Mouse (Mus musculus) layer of hippocampus, adult 11-12 months (tissue): ENCODE measurements around the gene Lpcat2b.
A peak's percentile ranks its signal among the peaks of the same experiment; 100 is the strongest.
"Not testable (repeated sequence)": the region's sequence is repeated elsewhere in the genome, so short reads cannot be mapped to it uniquely, and the experiment has no call there.

Experiments
- DNase-seq: peaks from one replicate; pipeline ENCODE4 v3.0.0; 2022; ENCODE audit warnings: low spot score

Lpcat2b gene

DNA sequence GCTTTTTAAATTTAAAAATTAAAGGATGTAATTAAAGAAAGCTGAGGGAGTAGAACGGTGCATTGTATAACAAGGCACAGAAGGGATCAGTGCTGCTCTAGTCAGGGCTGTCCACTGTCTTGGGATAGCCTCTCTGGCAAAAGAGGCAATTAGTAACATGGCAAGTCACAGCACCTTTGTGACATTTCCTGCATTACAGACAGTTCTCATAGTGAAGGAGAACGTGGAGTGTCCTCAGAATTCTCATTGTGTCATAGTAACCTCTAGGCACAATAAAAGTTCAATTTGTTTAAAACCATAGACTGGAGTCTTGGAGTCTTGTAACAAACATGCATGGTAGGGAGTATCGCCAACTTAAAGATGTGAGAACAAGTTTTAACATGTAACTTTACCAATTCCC lies at the start of gene Lpcat2b:
TSS of gene Lpcat2b (plus strand) at position 301 of the 400 bp plus-strand sequence.
- DNase-seq = no peak

DNA sequence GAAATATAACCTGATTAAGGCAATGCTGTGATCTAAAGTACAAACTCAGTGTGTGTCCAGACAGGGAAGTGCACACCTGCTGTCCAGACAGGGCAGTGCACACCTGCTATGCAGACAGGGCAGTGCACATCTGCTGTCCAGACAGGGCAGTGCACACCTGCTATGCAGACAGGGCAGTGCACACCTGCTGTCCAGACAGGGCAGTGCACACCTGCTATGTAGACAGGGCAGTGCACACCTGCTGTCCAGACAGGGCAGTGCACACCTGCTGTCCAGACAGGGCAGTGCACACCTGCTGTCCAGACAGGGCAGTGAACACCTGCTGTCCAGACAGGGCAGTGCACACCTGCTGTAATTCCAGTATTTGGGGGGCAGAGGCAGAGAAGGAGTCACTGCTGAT lies 44.9 kb upstream of the Lpcat2b start:
- DNase-seq = not testable (repeated sequence)

DNA sequence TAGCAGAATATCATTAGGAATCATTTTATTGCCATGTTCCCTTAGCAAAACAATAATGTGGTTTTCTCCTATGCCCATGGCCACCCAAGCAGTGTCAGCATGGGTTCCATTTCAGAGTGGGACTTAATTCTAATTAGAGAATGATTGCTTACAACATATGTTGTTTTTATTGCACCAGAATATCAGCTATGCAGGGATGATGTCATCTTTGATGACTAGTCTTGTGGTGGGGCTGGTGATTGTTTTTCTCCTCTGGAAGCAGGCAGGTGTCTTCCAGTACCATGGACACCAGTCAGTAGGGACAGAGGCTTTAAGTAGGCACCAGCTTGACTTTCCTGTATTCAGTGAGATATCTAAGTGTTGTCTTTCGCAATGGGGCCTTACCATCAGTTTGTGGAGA lies 43.6 kb upstream of the Lpcat2b start:
- DNase-seq = no peak

DNA sequence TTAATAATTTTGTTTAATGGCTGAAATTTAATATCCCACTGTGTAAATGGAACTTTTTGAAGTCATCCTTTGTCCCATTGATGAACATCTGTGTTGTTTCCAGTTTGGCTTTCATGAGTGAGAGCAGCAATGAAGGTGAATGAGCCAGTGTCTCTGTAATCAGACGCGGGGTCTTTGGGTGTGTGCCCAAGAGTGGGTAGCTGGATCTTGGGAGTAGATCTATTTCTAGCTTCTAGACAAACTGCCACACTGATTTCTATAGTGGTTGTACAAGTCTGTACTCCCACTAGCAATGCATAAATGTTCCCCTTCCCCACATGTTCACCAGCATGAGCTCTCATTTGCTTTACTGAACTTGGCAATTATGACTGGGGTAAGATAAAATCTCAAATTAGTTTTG lies 42.0 kb upstream of the Lpcat2b start:
- no peak for DNase-seq

DNA sequence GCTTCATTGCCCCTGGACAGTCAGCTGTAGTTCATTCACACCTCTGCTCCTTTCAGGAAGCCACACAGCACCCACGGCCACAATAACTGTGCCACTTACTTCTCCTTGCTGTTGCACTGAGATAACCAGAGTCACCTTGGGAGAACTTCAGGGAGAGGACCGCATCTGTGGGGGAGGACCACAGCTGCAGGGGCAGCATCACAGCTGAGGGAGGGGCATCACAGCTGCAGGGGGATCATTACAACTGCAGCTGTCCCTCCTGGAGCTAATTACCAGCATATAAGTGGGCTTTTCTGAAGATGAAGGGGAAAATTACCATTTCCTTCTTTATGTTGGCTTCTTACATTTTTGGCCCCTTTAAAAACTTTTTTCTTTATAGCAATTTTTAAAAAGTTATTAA lies 36.9 kb upstream of the Lpcat2b start:
- DNase-seq = no peak

DNA sequence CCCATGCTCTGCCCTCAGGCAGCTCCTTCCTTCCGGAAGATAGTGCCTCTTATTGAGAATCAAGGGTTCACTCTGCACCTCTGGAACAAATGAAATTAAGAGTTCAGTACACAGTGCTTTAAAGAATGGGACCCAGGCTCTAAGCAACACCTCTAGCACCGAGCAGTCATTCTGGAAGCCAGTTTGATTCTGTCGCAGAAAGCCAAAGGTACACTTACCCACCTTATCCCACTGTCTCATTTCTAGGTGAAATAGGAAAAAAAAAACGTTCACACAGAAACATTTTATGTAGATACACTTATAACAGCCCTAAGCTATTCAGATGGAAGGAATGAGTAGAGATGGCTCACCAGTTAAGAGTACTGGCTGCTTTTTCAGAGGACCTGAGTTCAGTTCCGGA lies 28.9 kb upstream of the Lpcat2b start, which contains the start of gene Ephx4:
TSS of gene Ephx4 (plus strand) at position 301 of the 400 bp plus-strand sequence.
- DNase-seq = no peak

DNA sequence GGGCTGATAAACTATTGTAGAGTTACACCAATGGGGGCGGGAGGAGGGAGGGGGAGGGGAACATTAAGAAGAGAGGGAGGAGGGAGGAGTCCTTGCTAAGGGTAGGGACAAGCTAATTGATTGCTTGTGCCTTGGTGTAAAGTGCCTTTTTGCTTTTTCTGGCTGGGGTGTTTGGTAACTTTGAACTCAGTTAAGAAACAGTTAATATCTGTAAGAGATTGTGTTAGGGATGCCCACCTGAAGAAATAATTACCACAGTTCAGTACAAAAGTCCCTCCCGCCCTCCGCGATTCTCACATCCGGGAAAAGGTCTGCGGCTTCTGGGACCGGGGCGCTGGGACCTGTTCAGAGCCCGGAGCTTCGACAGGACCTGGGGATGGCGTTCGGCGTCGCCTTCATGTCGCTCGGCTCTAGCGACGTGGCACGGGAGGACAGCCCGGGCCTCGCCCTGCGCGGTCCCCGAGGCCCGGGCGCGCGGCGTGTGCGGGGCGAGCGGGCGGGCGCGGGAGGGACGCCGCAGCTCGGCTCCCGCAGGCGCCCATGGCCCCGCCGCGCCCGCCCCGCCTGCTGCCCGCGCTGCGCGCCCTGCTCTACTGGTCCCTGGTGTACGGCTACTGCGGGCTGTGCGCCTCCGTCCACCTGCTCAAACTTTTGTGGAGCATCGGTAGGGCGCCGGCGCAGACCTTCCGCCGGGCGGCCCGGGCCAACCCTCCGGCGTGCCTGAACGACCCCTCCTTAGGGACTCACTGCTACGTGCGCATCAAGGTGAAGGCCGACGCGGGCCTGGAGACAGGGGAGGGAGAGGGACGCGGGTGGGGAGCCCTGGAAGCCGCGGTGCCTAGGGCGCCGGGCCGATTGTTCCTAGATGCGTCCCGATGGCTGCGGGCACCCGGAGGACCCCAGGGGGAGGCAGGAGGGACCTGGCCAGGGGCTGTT lies 28.1 kb upstream of the Lpcat2b start:
- DNase-seq = peak; percentile 41

DNA sequence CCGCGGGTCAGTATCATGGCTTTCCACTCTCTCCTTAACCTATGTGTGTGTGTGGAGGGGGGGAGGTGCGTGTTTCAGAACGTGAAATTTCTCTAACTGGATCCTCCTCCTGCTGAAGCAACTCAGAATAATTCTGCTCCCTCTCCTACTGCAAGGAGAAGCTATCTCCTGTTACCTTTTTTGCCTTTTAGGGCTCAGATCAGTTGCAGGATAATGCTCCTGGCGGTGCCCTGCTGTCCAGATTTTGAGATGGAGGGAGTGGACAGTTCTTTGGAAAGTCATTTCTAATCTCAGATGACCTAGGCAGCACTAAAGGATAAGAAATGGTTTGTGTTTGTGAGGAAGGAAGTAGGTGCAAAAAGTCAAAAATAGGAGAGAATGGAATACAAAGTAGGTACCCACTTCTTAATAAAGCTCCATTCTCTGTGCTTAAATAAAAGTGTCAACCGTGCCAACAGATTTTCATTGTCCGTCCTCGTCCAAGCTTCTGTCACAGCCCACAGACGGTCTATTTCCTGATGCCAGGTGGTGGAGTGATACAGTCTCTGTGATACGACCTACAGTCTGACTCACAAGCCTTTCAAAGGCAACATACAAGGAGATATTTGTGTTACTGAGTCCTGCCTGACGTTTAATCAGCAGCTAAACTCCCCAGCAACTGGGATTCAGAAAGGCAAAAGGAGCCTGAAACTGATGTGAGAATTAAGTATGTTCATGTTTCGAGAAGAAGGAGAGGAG lies 27.2 kb upstream of the Lpcat2b start:
- peak; percentile 59 for DNase-seq

DNA sequence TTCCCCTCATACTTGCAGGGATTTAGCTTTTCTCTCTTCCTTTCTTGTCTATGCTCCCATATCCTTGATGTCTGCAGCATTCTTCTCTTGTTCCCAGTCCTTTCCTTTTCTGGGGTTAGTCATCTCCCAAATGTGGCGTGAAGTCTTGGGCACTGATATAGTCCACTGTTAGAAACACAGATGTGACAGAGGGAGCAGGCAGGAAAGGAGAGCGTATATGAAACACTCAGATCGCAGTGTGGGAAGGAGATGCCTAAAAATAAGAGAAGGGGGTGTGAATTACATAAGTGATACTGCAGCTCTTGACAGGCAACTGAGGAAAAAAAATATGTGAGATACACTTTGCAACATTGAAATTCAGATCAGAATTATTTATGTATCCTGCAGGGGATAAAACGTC lies 26.0 kb upstream of the Lpcat2b start:
- peak; percentile 48 for DNase-seq

DNA sequence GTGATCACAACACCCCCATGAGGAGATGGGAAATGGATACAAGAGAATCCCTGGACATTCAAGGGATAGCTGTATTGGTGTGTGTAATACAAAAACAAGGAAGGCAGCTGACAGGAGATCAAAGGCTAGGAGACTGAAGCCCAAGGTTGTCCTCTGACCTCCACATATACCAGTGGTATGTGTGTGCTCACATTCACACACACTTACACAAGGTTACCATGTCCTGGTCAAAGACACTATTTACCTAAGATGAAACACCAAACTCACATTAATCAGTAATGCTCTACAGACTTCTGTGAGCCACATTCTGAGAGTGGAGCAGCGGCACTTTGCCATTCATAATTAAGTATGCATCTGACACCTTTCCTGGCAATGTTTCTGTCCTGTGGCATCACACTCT lies 21.0 kb upstream of the Lpcat2b start:
- DNase-seq = no peak

DNA sequence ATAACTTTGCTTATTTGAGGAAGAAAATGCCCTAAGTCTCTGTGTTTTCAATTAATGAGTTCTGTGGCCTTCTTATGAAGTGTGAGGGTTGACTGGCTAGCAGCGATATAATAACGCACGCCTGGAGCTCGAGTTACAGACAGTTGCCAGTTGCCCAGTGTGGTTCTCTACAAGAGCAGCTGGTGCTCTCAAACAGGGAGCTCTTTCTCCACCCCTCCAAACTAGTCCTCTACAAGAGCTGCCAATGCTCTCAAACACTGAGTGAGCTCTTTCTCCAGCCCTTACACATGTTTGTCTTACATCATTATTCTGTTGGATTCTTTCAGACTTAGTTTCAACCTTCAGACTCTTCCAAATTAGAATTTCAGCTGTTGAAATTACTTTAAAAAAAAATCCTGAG lies 20.0 kb upstream of the Lpcat2b start:
- DNase-seq = peak; percentile 40

DNA sequence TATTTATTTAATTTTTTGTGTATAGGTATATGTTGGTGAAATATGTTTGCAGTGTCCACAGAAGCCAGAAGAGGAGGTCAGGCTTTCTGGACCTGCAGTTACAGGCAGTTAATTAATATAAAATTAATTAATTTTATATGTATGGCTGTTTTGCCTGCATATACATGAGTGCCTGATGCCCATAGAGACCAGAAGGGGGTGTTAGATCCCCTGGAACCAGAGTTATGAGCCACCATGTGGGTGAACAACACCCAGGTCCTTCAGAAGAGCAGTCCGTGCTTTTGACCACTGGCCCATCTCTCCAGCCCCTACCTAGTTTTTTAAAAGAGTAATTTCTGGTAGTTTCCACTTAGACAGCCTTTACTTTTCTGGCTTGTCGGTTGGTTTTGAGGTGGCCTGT lies 19.1 kb upstream of the Lpcat2b start:
- DNase-seq = no peak

DNA sequence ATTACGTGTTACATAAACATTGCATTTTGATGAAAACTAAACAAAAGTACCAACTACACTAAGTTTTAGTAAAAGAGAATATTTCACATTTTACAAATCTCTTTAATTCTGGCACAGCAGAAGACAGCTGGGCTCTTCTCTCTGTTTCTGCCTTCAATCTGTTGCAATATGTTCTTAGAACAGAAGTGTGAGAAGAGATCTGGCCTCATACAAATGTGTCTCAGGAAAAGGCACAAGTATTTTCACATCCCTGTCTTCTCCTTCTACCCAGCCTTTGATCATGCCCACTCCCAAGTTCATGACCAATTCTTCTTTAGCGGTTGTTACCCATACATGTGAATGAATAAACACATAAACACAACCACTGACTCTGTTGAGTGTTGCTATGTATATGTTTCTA lies 16.3 kb upstream of the Lpcat2b start:
- peak; percentile 54 for DNase-seq

DNA sequence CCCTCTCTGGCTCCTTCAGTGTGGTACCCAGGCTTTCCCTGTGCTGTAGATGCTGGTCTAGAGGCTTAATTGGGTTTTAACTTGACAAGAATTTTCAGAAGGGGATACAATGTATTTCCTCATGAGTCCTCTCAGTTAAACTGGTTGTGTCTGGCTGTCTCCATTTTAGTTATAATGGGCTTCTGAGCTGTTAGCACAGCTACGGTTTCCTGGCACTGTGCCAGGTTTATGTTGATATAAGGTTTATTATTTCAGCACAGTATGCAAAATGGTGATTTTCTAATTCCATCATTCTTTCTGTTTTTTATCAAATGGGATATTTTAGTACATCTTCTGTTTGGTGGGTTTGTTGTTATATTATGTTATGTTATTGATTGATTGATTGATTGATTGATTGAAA lies 9.7 kb upstream of the Lpcat2b start:
- DNase-seq = no peak

DNA sequence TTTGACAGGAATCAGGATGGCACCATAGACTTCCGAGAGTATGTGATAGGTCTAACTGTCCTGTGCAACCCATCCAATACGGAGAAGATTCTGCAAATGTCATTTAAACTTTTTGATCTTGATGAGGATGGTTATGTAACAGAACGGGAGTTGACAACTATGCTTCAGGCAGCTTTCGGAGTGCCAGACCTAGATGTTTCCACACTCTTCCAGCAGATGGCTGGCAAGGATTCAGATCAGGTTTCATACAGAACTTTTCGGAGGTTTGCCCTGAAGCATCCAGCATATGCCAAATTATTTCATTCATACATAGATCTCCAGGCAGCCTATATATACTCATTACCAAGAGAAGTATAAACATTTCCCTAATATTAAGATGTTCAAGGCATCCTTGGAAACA lies 2.7 kb downstream of the Lpcat2b start:
- DNase-seq = no peak

DNA sequence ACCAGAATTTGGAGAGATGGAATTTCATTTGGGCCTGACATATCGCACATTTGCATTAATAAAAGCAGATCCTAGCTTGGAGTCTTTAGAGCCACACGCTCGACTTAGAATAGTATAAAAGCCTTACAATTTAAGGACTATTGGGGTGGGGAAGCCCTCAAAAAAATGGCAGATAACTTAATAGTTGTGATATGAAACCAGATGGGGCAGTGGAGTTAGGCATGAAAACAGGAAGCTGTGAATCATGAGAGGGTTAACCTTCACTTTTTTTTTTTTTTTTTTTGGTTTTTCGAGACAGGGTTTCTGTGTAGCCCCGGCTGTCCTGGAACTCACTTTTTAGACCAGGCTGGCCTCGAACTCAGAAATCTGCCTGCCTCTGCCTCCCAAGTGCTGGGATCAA lies 4.8 kb downstream of the Lpcat2b start:
- DNase-seq = no peak

DNA sequence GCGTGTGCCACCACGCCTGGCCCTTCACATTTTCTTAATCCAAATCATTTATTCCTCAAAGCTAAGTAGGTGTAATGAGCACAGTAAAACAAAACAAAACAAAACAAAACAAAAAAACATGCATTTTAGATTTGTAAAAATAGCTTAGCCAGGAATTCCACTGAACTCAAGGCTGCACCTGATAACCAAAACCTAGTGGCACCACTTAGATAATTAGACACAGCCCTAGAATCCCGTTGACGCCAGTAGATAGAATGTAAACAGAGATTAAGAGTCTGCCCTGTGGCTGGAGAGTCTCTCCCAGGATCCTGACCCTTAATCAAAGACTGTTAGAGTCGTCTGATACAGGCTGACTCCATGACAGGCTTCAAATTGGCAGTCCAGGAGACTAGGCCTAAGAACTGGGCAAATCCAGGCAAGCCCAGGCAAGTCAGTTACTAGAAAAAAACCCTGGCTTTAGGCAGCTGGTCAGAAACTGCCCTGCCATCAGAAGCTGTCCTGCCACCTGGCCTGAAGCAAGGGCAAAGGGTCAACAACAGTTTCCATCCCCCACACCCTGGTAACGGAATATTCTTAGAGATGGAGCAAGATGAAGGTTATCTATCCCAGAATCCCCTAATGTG lies 5.3 kb downstream of the Lpcat2b start:
- no peak for DNase-seq

DNA sequence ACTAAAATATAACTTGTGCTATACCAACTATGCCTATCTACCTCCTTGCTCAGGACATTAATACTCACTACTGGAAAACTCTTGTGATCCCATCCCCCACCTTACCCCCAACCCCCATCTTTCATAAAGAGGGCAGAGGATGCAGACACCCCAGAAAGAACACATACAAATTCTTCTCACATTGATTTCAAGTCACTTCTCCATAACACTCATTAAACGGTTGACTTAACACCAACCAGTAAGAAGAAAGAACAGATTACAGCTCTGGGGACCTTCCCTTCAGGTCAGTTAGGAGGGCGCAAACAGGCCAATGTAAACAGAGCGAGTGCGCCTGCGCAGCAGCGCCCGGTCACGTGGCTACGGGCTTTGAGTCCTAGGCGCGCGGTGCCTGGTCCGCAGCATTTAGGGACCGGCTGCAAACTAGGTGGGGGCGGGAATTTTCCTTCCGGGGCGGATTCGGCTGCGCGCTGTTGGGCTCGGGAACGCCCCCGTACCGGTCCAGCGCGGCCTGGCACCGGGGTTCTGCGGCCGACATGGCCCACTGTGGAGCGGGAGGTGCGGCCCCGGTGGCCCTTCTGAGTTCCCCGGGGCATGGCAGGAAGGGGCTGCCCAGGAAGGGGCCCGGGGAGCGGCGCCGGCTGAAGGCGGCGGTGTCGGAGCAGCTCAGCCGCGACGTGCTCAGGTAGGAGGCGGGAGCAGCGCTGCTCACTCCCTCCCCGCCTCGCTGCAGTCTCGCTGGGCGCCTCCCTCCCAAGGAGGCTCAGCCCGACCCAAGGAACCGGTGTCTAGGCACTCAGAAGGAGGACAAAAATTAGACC lies 6.3 kb downstream of the Lpcat2b start, which contains the start of gene Btbd8:
TSS of gene Btbd8 (plus strand) at position 534 of the 818 bp plus-strand sequence.
- peak; percentile 94 for DNase-seq

DNA sequence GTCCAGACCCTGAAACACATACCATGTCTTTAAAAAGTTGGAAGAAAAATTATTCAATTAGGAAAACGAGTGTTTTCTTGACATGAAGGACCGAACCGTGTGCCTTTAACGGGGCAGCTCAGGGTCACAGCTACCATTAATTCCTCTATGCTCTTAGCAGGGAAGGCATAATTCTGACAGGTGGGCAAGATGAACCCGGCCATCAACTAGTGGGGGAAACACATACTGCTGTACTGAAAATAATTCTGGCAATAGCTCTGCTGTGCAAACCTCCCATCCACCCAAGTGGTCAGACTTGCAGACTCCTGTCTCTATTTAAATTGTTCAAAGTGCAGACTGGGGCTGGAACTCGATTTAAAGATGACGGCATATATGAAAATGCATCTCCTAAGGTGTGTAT lies 7.0 kb downstream of the Lpcat2b start:
- DNase-seq = no peak

DNA sequence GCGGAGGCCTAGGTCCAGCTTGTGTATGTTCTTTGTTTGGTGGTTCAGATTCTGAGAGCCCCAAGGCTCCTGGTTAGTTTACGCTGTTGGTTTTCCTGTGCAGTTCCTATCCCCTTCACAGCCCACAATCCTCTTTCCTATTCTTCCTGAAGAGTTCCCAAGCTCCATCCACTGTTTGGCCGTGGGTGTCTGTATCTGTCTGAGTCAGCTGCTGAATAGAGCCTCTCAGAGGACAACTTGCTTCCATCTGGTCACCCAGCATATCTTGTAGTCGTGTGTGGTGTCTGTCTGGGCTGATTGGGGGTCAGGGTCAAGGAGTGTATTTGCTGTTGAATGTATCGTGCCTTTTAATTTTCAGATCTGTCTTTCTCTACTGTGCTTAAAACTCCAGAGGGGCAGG lies 10.5 kb downstream of the Lpcat2b start:
- DNase-seq = no peak

DNA sequence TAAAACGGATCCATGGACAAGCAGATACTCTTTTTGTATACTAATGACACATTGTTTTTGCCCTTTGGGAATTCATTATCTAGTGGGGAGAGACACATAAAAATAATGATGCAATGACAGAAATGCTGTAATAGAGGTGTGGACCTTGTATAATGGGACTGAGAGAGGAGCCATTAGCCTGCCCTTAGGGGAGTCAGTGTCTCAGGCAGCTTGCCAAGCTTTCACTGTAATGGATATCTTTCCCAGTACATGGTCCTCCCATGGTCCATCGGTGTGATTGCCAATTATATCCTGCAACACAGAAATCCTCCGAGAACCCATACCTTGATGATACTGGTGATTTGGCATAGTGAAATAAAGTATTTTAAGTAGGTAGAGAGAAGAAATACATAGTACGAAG lies 12.9 kb downstream of the Lpcat2b start:
- no peak for DNase-seq

DNA sequence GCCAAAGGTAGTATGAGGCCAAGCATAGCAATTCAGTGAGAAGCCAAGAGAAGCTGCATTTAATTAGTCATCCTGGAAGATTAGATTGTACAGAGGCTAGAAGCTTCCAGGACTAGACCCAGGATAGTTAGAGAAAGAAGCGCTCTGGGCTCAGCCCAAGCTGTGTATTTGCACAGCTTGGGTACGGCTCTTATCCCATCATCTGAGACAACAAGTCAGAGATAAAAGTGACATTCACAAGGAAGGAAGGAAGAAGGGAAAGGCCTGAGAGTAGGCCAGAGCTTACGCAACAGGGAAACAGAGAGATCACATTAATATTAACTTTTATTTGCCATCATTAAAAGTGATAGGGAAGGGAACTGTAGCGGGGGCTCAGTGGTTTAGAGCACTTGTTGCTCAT lies 16.6 kb downstream of the Lpcat2b start:
- no peak for DNase-seq
